Mouse (Mus musculus) ovary, adult 2 months (tissue): ENCODE data around the gene Btbd35f23. TPM values are rescaled to one million over a fixed set of nuclear protein-coding genes. Genes with fewer than 3 reads are reported as not detected.

Experiments
- polyA plus RNA-seq: library from polyadenylated mRNA; depleted of rRNA; stranded (reverse); fragments of >200 nt; gene quantifications from 2 replicates; pipeline ENCODE4 v1.2.3, GENCODE M21; 2012; rRNA removed

The Btbd35f23 gene
- not detected in 2 replicates for polyA plus RNA-seq

GRCm38 (mm10) chrX:3076575-3076974 is at the start of gene Btbd35f23:
Gene Btbd35f23 (plus strand): TSS chrX:3076875.

Other genes with a start within 250 kb of the Btbd35f23 start
- gene Btbd35f24, start 119.0 kb downstream of the Btbd35f23 start, polyA plus RNA-seq: not detected in 2 replicates